Mouse (Mus musculus): ENCODE measurements at regions not wholly inside any gene's neighbourhood (a gene's known extent, or its start where the extent isn't known, plus 50 kb on each side); places are given as distances from the start of the nearest gene placed in this dataset.

GRCm38 (mm10) chr17:79414006-79414405 is 59.1 kb upstream of the Cdc42ep3 start:
- in situ Hi-C loops (cut with MboI, MseI) = no loop called here

GRCm38 (mm10) chr17:79417953-79418352 is 63.1 kb upstream of the Cdc42ep3 start:
- in situ Hi-C loops (cut with MboI, MseI) = no loop called here

GRCm38 (mm10) chr17:79421618-79422017 is 66.7 kb upstream of the Cdc42ep3 start:
- in situ Hi-C loops (cut with MboI, MseI) = no loop called here

- in situ Hi-C loops (cut with MboI, MseI) = no loop called here
These were observed 84.3 kb upstream of the Cdc42ep3 start for GRCm38 (mm10) chr17:79439182-79439581.

GRCm38 (mm10) chr17:79442507-79443115 is 87.7 kb upstream of the Cdc42ep3 start:
- in situ Hi-C loops (cut with MboI, MseI) = loop anchor here (10.0 kb wide), 1 partner anchor 58 kb away; no protein-coding TSS in a partner anchor

- in situ Hi-C loops (cut with MboI, MseI) = loop anchor here (10.0 kb wide), 1 partner anchor 62 kb away; no protein-coding TSS in a partner anchor
These were observed 92.3 kb upstream of the Cdc42ep3 start for GRCm38 (mm10) chr17:79447170-79447569.

- in situ Hi-C loops (cut with MboI, MseI) = no loop called here
These were observed 96.4 kb upstream of the Cdc42ep3 start for GRCm38 (mm10) chr17:79451141-79451860.

GRCm38 (mm10) chr17:79453825-79454224 is 98.9 kb upstream of the Cdc42ep3 start:
- in situ Hi-C loops (cut with MboI, MseI) = no loop called here

- in situ Hi-C loops (cut with MboI, MseI) = no loop called here
These were observed 99.6 kb upstream of the Cdc42ep3 start for GRCm38 (mm10) chr17:79454526-79454925.

- in situ Hi-C loops (cut with MboI, MseI) = no loop called here
These were observed 100.3 kb upstream of the Cdc42ep3 start for GRCm38 (mm10) chr17:79455229-79455628.

- in situ Hi-C loops (cut with MboI, MseI) = no loop called here
These were observed 102.7 kb upstream of the Cdc42ep3 start for GRCm38 (mm10) chr17:79457636-79458035.

- in situ Hi-C loops (cut with MboI, MseI) = loop anchor here (10.0 kb wide), 1 partner anchor 567 kb away; no protein-coding TSS in a partner anchor
These were observed 106.8 kb upstream of the Cdc42ep3 start for GRCm38 (mm10) chr17:79461681-79462091.

- in situ Hi-C loops (cut with MboI, MseI) = loop anchor here (10.0 kb wide), 1 partner anchor 568 kb away; no protein-coding TSS in a partner anchor
These were observed 108.3 kb upstream of the Cdc42ep3 start for GRCm38 (mm10) chr17:79463074-79463694.

GRCm38 (mm10) chr17:79465666-79466065 is 110.8 kb upstream of the Cdc42ep3 start:
- in situ Hi-C loops (cut with MboI, MseI) = loop anchor here (10.0 kb wide), 1 partner anchor 571 kb away; no protein-coding TSS in a partner anchor

GRCm38 (mm10) chr17:79471639-79472038 is 116.7 kb upstream of the Cdc42ep3 start:
- in situ Hi-C loops (cut with MboI, MseI) = no loop called here

GRCm38 (mm10) chr17:79472106-79472995 is 117.5 kb upstream of the Cdc42ep3 start:
- in situ Hi-C loops (cut with MboI, MseI) = no loop called here

GRCm38 (mm10) chr17:79476671-79477070 is 121.8 kb upstream of the Cdc42ep3 start:
- in situ Hi-C loops (cut with MboI, MseI) = no loop called here

- in situ Hi-C loops (cut with MboI, MseI) = no loop called here
These were observed 126.3 kb upstream of the Cdc42ep3 start for GRCm38 (mm10) chr17:79481112-79481738.

- in situ Hi-C loops (cut with MboI, MseI) = no loop called here
These were observed 127.0 kb upstream of the Cdc42ep3 start for GRCm38 (mm10) chr17:79481936-79482335.

GRCm38 (mm10) chr17:79485239-79485638 is 126.4 kb upstream of the Rmdn2 start:
- in situ Hi-C loops (cut with MboI, MseI) = no loop called here

GRCm38 (mm10) chr17:79489306-79489705 is 122.4 kb upstream of the Rmdn2 start:
- in situ Hi-C loops (cut with MboI, MseI) = no loop called here

All from T-helper 2 cell (primary cell).